Mouse (Mus musculus) bone marrow, adult 2 months (tissue): ENCODE measurements around the gene Optn. TPM values are rescaled to one million over a fixed set of nuclear protein-coding genes. Genes with fewer than 3 reads are reported as not detected.

Source experiments
- H3K27ac ChIP-seq: fragments of 200-500 bp; 2 replicates; pipeline ENCODE4 v1.5.1; 2012; ENCODE audit warnings: low read depth, mild to moderate bottlenecking, control low read depth, inconsistent platforms, low read length; ENCODE audit not compliant: control insufficient read depth, poor library complexity, insufficient read depth
- H3K4me1 ChIP-seq: fragments of 200-500 bp; 2 replicates; pipeline ENCODE4 v1.6.1; 2011; ENCODE audit warnings: low read length; ENCODE audit not compliant: control insufficient read depth, insufficient read depth
- H3K4me3 ChIP-seq: fragments of 200-500 bp; replicated peaks from 2 replicates; pipeline ENCODE3; 2011; ENCODE audit warnings: mild to moderate bottlenecking, low read depth, low read length, control low read depth; ENCODE audit not compliant: control insufficient read depth
- CTCF ChIP-seq: fragments of 200-500 bp; IDR thresholded peaks from 2 replicates; pipeline ENCODE4 v1.5.1; 2011; ENCODE audit warnings: low read length, control low read depth; ENCODE audit not compliant: control insufficient read depth, insufficient read depth
- POLR2A ChIP-seq: fragments of 200-500 bp; IDR thresholded peaks from 2 replicates; pipeline ENCODE4 v1.6.1; 2011; ENCODE audit warnings: low read depth, mild to moderate bottlenecking, control low read depth, low read length, borderline replicate concordance; ENCODE audit not compliant: control insufficient read depth
- WGBS: fragments of 180-500 bp; shearing (Covaris S2); methylation state at CpG from one replicate; pipeline ENCODE4 v1.1.7; 2018; 5-methylcytosine and 5-hydroxymethylcytosine counted together
- polyA plus RNA-seq: library from polyadenylated mRNA; stranded (reverse); fragments of >200 nt; gene quantifications from 2 replicates; pipeline ENCODE4 v1.2.4, GENCODE M21; 2011; ENCODE audit warnings: low replicate concordance; ENCODE audit not compliant: missing spikeins, insufficient read depth, insufficient read length

The Optn gene
- polyA plus RNA-seq, 1 experiment = 60.2 TPM

GRCm38 (mm10) chr2:5012491-5013324, 51.1 kb downstream of the Optn start, which contains the start of gene Mcm10:
Gene Mcm10, minus strand, starts transcription at chr2:5012791.
- Histone ChIP-seq H3K4me3 (peak within 1 kb of the TSS; percentile 84), H3K27ac (peak within 1 kb of the TSS; percentile 35; the same call in 1 of the 2 replicates), H3K4me1 (no peaks in the 10 kb centered on the region; the same call in 1 of the 2 replicates)
- TF ChIP-seq CTCF = no peak
- peak; percentile 54; the same call in 1 of the 2 replicates for TF ChIP-seq POLR2A
- 1% methylated on average over 32 of the region's 32 CpGs for WGBS

- WGBS = 5% methylated on average over 8 of the region's 8 CpGs
- Histone ChIP-seq H3K4me1 (no peaks in the 10 kb centered on the region; the same call in 1 of the 2 replicates), H3K27ac (no peak overlapping the region), H3K4me3 (peak overlapping the region; percentile 84)
- TF ChIP-seq CTCF = no peak
- no peak for TF ChIP-seq POLR2A
These were observed 51.9 kb downstream of the Optn start for GRCm38 (mm10) chr2:5011898-5012490.

GRCm38 (mm10) chr2:5007107-5007506, 56.7 kb downstream of the Optn start:
- 93% methylated on average over 4 of the region's 4 CpGs for WGBS
- Histone ChIP-seq H3K27ac (no peak overlapping the region), H3K4me3 (no peak overlapping the region), H3K4me1 (no peaks in the 10 kb centered on the region)
- no peak for TF ChIP-seq POLR2A
- no peak for TF ChIP-seq CTCF

- TF ChIP-seq CTCF = no peak
- TF ChIP-seq POLR2A = no peak
These were observed 62.6 kb downstream of the Optn start for GRCm38 (mm10) chr2:5001266-5001665.

GRCm38 (mm10) chr2:4998905-4999304, 64.9 kb downstream of the Optn start:
- no peak overlapping the region for H3K27ac ChIP-seq
- 67% methylated on average over 3 of the region's 3 CpGs for WGBS
- no peaks in the 10 kb centered on the region for H3K4me1 ChIP-seq
- H3K4me3 ChIP-seq = no peak overlapping the region
- TF ChIP-seq CTCF (peak; percentile 8; the same call in 1 of the 2 replicates), POLR2A (no peak)

More at GRCm38 (mm10) chr2:5001266-5001665, 62.6 kb downstream of the Optn start:
- no peak overlapping the region for H3K27ac ChIP-seq
- H3K4me1 ChIP-seq = no peaks in the 10 kb centered on the region
- WGBS = 88% methylated on average over 6 of the region's 6 CpGs
- no peak overlapping the region for H3K4me3 ChIP-seq

GRCm38 (mm10) chr2:4996421-4996824, 67.4 kb downstream of the Optn start:
- TF ChIP-seq POLR2A = no peak
- TF ChIP-seq CTCF = no peak
- WGBS = 87% methylated on average over 6 of the region's 6 CpGs
- Histone ChIP-seq H3K4me1 (no peaks in the 10 kb centered on the region), H3K4me3 (no peak overlapping the region), H3K27ac (no peak overlapping the region)

GRCm38 (mm10) chr2:4995646-4996045, 68.2 kb downstream of the Optn start:
- no peak overlapping the region for H3K27ac ChIP-seq
- WGBS = 89% methylated on average over 11 of the region's 11 CpGs
- H3K4me1 ChIP-seq = no peaks in the 10 kb centered on the region
- H3K4me3 ChIP-seq = no peak overlapping the region
- TF ChIP-seq CTCF = no peak
- TF ChIP-seq POLR2A = no peak

GRCm38 (mm10) chr2:4994436-4994835, 69.4 kb downstream of the Optn start:
- no peak overlapping the region for H3K4me3 ChIP-seq
- no peak overlapping the region for H3K27ac ChIP-seq
- WGBS = 89% methylated on average over 4 of the region's 4 CpGs
- H3K4me1 ChIP-seq = no peaks in the 10 kb centered on the region
- no peak for TF ChIP-seq POLR2A
- no peak for TF ChIP-seq CTCF
